Mouse (Mus musculus) CH12F3 (cell line): ENCODE data around the gene Gmppa.

Experiments
- in situ Hi-C: fragments of 300-500 bp; cut with MboI; formaldehyde crosslinking; loops from 2 replicates; pipeline ENCODE4 v1.14.3; 2020; ENCODE audit warnings: low sequenced_read_pairs

Gmppa gene

DNA sequence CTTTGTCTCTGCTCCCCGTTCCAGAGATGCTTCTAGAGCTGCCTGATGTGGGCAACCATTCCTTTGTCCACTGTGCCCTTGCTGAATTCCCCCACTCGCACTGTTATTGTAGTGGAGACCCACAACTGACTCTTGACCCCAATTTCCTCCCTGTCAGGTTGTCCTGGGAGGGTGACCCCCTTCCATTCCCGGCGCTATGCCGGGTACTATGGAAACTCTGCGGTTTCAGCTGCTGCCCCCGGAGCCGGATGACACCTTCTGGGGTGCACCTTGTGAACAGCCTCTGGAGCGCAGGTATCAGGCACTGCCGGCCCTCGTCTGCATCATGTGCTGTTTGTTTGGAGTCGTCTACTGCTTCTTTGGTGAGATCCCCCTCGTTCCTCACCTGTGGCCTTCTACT is 44.3 kb downstream of the Gmppa start:
- in situ Hi-C loops, result no loop called here

DNA sequence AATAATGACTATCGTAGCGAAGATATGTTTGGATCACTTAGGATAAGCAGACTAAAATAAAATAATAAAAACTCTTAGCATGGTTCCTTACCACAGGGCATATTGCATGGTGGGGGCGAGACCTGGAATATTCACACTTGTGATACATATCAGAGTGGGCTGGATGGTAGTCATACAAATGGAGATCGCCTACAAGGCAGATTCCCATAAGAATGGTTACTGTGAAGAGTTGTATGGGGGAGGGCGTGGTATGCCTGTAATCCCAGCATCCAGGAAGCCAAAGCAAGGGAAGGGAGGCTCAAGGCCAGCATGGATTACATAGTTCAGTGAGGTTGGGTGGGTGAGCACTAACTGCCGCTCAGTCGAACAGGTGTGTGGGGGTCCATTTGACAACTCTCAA is 45.0 kb downstream of the Gmppa start:
- in situ Hi-C loops, result no loop called here

DNA sequence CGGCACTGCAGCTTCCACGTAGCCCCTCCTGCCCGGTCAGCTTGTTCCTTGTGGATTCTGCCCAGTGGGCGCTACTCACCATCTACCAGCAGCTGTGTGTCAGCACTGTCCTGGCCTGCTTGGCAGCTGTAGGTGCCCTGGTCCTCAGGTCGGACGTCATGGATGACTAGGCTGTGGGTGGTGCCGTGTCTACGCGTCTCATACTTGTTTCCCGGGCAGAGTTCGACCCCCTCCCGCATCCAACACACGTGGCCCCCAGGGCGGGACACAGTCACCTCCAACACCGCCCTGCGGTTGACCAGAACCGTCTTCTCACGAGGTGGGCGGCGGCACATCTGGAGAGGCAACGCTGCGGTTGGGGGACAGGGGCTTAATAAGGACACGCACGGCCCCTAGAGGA is 50.8 kb downstream of the Gmppa start:
- in situ Hi-C loops, result no loop called here

DNA sequence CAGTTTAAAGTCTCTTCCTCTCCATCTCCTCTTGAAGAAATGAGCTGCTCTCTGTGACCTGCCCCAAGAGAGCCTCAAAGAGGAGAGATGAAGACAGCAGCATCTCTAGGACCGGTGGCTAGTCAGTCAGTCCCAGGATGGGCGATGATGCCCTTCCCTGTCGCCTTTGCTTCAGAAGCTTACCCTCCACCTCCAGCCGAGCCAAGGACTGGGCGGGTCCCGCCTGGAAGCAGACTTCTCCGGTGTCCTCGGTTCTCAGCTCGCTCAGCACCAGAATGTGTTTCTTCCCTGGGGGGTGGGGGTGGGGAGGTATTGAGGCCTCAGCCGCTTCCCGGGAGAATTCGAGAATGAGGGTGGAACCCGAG is 51.3 kb downstream of the Gmppa start:
- in situ Hi-C loops, result no loop called here

DNA sequence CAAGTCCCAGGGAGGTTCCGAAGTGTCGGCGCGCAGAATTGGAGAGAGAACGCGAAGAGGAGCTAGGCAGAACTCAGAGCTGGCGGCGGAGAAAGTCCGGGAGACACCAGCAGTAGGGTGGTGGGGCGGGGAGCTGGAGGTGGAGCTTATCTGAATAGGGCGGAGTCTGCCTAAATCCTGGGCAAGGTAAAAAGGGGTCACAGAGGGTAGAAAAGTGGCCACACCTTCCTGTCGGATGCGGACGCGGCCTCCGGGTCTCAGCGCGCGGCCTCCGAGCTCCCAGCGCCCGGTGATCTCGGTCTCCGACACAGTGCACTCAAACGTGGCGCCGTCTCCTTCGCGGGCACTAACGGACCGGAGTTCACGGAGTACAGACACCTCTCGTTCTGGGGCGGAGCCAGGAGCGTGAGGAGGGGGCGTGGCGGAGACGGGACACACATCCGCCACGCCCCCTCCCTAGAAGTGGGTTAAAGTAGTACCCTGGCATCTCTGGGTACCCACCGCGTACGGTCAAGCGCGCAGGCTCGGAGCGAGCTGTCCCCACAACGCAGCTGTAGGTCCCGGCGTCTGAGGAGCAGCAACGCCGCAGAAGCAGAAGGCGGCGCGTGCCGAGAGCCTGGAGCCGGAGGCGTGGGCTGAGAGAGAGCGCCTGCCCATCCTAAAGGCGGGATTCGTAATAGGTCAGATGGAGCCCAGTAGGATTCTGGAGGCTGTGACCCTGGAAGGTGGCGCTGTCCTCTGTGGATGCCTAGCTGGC is 51.9 kb downstream of the Gmppa start:
- in situ Hi-C loops, result no loop called here

DNA sequence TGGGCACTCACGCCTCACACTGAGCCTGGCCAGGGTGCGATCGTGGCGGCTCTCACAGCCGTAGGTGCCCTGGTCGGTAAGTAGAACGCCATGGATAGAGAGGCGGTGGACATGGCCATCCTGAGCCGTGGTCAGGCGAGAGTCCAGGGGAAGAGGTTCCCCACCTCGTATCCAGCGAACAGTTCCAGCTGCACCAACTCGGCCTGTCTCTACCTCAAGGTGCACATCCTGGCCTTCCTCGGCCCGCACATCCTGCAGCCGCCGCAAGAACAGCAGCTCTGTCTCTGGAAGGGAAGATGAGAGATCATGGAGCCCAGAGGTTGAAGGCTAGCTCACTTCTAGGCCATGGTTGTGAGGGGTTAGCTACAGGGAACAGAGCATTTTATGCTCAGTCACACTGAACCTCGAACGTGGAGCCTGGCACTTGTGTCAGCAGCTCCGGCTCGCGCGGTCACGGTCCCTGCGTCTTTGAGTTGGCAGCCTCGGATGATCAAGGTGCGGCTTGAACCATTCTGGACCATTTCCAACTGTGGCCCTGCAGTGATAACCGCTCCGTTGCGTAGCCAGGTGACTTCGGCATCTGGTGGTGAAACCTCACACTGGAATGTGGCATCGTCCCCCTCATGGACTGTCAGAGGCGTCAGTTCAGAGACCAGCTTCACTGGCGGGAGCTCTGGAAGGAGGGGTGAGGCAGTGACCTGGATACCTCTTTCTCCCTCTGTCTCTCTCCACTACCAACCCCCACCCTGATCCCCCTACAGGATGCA is 55.2 kb downstream of the Gmppa start:
- in situ Hi-C loops, result no loop called here

DNA sequence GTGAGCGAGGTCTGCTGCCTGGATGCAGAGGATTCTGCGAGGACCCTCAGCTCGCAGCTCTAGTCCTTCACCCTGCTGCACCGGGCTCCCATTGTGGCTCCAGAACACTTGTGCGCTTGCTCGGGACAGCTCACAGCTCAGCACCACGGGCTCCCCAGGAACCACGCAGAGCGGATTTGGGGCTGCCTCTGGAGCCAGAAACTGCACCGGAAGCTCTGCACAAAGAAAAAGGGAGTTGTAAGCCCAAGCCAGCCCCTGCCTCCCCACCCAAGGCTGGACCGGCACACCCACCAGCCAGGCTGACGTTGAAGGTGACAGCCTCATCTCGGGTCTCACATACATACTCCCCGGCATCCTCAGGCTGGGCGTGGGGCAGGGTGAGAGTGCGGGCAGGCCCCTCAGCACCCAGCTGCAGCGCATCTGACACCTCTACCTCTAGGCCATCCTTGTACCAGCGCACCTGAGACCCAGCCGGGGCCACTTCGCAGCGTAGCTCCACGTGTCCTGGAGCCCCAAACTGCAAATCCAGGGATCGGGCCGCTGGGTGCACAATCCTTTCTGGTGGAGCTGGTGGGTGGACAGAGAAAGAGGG is 56.9 kb downstream of the Gmppa start:
- in situ Hi-C loops, result no loop called here
